Mouse (Mus musculus): Measurements from ENCODE around the gene Mindy2.

DNA sequence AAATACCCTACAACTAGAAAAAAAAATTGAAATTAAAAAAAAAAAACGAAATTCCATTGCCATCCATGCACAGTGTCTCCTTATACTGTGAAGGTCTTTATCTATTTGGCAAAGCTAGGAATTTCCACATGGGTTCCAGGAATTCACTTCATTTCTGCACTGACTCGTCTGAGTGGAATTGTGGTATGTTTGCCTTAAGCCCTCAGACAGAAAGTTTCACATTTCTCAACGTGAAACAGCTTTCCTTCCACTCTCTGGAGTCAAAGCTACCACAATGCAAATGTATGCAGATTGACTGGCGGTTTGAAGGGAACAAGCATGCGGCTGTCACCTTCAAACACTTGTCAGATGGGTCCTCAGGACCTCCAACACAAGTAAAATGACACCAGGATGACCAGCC, 25.3 kb downstream of the Mindy2 start:
- TF ChIP-seq EP300 (IDR thresholded peaks at IDR 0.05; ENCODE audit: low read depth), result no peak
- no peak for TF ChIP-seq CTCF (IDR thresholded peaks at IDR 0.05; ENCODE audit: low read depth)

Data from liver, postnatal 0 days (tissue).